Mouse (Mus musculus) testis, adult 2 months (tissue): ENCODE results near the gene Eif1ad.

ENCODE experiments used
- CTCF ChIP-seq: fragments of 200-500 bp; IDR thresholded peaks from 2 replicates; pipeline ENCODE4 v1.5.1; 2012; ENCODE audit warnings: low read depth, mild to moderate bottlenecking, inconsistent platforms, low read length, moderate library complexity; ENCODE audit not compliant: control insufficient read depth, insufficient read depth, insufficient replicate concordance
- POLR2A ChIP-seq: fragments of 200-500 bp; IDR thresholded peaks from 2 replicates; pipeline ENCODE4 v1.6.1; 2012; ENCODE audit warnings: low read depth, mild to moderate bottlenecking, inconsistent platforms, low read length, moderate library complexity; ENCODE audit not compliant: control insufficient read depth

DNA sequence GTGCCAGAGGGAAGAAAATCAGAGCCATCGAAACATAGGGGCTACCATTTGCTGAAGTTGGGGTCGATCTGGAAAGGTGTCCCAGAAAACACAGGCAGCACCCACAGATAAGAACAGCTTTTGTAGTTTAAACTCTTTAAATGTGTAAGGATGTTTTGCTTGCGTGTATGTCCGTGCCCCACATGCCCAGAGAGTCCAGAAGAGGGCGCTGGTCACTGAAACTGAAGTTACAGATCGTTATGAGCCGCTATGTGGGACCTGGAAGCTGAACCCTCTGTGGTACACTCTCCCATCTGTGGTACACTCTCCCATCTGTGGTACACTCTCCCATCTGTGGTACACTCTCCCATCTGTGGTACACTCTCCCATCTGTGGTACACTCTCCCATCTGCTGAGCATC lies 40.6 kb downstream of the Eif1ad start:
- TF ChIP-seq CTCF (peak; percentile 64; the same call in 1 of the 2 replicates), POLR2A (no peak)
